Mouse (Mus musculus) E14TG2a.4 (cell line): ENCODE results near the gene Rbp4.

Experiments
- H3K27me3 ChIP-seq: 2 replicates; pipeline ENCODE4 v1.6.1; 2014; ENCODE audit warnings: low read length, control low read depth; ENCODE audit not compliant: insufficient read depth
- H3K36me3 ChIP-seq: 2 replicates; pipeline ENCODE4 v1.6.1; 2014; ENCODE audit warnings: low read length, control low read depth; ENCODE audit not compliant: insufficient read depth
- H3K4me1 ChIP-seq: replicated peaks from 2 replicates; pipeline ENCODE4 v1.6.1; 2014; ENCODE audit warnings: low read depth, low read length, control low read depth
- H3K4me3 ChIP-seq: replicated peaks from 2 replicates; pipeline ENCODE4 v1.5.1; 2014; ENCODE audit warnings: mild to moderate bottlenecking, low read length
- H3K9me3 ChIP-seq: 2 replicates; pipeline ENCODE4 v1.6.1; 2014; ENCODE audit warnings: low read length, control low read depth
- CTCF ChIP-seq: conservative IDR thresholded peaks from 2 replicates; pipeline ENCODE4 v1.5.1; 2014; ENCODE audit warnings: low read length
- NANOG ChIP-seq: IDR thresholded peaks from 2 replicates; pipeline ENCODE4 v1.6.1; 2014; ENCODE audit warnings: borderline replicate concordance, low read length, mixed read lengths
- POU5F1 ChIP-seq: IDR thresholded peaks from 2 replicates; pipeline ENCODE4 v1.6.1; 2014; ENCODE audit warnings: low read length, borderline replicate concordance

Rbp4 gene

DNA sequence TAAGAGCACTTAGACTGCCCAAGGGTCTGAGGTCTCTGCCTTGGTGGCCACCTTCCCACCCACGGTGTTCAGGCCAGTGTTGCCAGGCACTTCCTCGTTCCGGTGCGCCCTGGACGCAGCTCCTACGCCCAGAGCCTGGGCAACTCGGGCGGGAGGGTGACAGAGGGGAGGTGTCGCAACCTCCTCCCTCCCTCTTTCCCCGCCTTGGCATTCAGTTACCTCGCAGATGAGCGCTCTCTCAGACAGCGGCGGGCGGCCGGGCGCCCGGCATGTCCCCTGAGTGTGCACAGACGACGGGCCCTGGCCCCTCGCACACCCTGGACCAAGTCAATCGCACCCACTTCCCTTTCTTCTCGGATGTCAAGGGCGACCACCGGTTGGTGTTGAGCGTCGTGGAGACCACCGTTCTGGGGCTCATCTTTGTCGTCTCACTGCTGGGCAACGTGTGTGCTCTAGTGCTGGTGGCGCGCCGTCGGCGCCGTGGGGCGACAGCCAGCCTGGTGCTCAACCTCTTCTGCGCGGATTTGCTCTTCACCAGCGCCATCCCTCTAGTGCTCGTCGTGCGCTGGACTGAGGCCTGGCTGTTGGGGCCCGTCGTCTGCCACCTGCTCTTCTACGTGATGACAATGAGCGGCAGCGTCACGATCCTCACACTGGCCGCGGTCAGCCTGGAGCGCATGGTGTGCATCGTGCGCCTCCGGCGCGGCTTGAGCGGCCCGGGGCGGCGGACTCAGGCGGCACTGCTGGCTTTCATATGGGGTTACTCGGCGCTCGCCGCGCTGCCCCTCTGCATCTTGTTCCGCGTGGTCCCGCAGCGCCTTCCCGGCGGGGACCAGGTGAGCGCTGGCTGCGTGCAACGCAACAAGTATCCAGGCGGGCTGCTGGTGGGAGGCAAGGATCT lies 28.0 kb downstream of the Rbp4 start, which contains the start of gene Ffar4:
Gene Ffar4 (plus strand): TSS at position 214 of the 901 bp plus-strand sequence.
- peaks cover 63% of the 10 kb centered on the region for H3K27me3 ChIP-seq
- peaks cover 20% of the 10 kb centered on the region for H3K9me3 ChIP-seq
- peak within 1 kb of the TSS; percentile 76 for H3K4me3 ChIP-seq
- no peaks in the 10 kb centered on the region for H3K36me3 ChIP-seq
- H3K4me1 ChIP-seq = peaks cover 32% of the 10 kb centered on the region
- TF ChIP-seq CTCF = no peak
- TF ChIP-seq POU5F1 = no peak
- no peak for TF ChIP-seq NANOG

DNA sequence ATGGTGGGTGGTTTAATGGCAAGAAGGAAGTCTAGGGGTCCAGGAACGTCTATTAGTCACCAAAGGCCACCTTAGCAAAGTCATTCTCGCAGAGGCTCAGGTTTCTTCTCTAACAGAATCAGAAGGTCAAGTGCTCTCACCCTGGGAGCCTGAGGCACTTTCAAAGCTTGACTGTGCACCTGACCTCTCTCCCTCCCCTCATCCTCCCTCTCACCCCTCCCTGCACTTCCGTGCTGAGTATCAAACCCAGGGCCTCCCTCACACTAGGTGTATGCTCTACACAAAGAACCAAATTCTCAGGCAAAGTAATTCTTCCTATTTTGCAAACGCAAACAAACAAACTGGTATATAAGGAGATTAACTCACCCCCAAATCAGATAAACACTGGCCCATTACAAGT lies 28.9 kb downstream of the Rbp4 start:
- peaks cover 38% of the 10 kb centered on the region for H3K4me1 ChIP-seq
- peaks cover 54% of the 10 kb centered on the region for H3K27me3 ChIP-seq
- TF ChIP-seq NANOG (no peak), CTCF (no peak), POU5F1 (no peak)
- H3K4me3 ChIP-seq = peak overlapping the region; percentile 20; the same call in 1 of the 2 replicates
- peaks cover 20% of the 10 kb centered on the region for H3K9me3 ChIP-seq
- no peaks in the 10 kb centered on the region for H3K36me3 ChIP-seq

DNA sequence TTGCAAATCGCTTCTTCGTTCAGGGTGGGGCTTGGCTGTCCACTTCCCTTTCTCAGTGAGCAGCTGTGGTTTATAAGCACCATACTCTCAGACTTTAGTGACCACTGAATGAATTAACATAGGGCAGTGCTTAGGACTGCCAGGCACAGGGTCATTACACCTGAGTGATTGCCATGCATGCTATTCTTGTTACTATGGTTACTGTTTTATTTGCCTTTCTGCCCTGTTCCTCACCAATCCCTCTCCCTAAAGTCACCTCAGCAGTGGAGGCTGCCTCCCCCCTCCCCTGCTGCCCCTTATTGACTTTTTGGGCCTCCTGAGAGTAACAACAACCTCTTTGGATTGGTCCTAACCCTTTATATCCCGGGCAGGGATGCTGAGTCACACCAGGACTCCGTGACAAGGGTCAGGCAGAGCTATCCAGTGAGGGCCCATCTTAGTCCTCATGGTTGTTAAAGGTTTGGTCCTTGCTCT lies 33.5 kb downstream of the Rbp4 start:
- no peak for TF ChIP-seq NANOG
- TF ChIP-seq CTCF = no peak
- no peak for TF ChIP-seq POU5F1
- H3K27me3 ChIP-seq = peaks cover 14% of the 10 kb centered on the region
- H3K4me3 ChIP-seq = no peak overlapping the region
- H3K4me1 ChIP-seq = peaks cover 41% of the 10 kb centered on the region
- H3K9me3 ChIP-seq = peaks cover 11% of the 10 kb centered on the region
- H3K36me3 ChIP-seq = no peaks in the 10 kb centered on the region

GRCm38 (mm10) chr19:38089358-38089757 lies 35.7 kb downstream of the Rbp4 start:
- TF ChIP-seq POU5F1 (no peak), NANOG (no peak), CTCF (no peak)
- peaks cover 11% of the 10 kb centered on the region for H3K9me3 ChIP-seq
- no peak overlapping the region for H3K4me3 ChIP-seq
- no peaks in the 10 kb centered on the region for H3K36me3 ChIP-seq
- H3K4me1 ChIP-seq = peaks cover 42% of the 10 kb centered on the region
- H3K27me3 ChIP-seq = peaks cover 14% of the 10 kb centered on the region; the same call in 1 of the 2 replicates

- Histone ChIP-seq H3K4me3 (no peak overlapping the region), H3K36me3 (no peaks in the 10 kb centered on the region), H3K4me1 (peaks cover 60% of the 10 kb centered on the region), H3K9me3 (no peaks in the 10 kb centered on the region), H3K27me3 (peaks cover 7% of the 10 kb centered on the region; the same call in 1 of the 2 replicates)
- TF ChIP-seq NANOG = no peak
- peak; percentile 59 for TF ChIP-seq CTCF
Measured at GRCm38 (mm10) chr19:38086948-38087551, 38.0 kb downstream of the Rbp4 start.

- Histone ChIP-seq H3K4me3 (no peak overlapping the region; the same call in 1 of the 2 replicates), H3K4me1 (peaks cover 63% of the 10 kb centered on the region), H3K27me3 (peaks cover 7% of the 10 kb centered on the region; the same call in 1 of the 2 replicates), H3K9me3 (no peaks in the 10 kb centered on the region), H3K36me3 (no peaks in the 10 kb centered on the region)
- TF ChIP-seq CTCF (no peak), POU5F1 (no peak), NANOG (no peak)
Measured at GRCm38 (mm10) chr19:38085841-38086240, 39.2 kb downstream of the Rbp4 start.

DNA sequence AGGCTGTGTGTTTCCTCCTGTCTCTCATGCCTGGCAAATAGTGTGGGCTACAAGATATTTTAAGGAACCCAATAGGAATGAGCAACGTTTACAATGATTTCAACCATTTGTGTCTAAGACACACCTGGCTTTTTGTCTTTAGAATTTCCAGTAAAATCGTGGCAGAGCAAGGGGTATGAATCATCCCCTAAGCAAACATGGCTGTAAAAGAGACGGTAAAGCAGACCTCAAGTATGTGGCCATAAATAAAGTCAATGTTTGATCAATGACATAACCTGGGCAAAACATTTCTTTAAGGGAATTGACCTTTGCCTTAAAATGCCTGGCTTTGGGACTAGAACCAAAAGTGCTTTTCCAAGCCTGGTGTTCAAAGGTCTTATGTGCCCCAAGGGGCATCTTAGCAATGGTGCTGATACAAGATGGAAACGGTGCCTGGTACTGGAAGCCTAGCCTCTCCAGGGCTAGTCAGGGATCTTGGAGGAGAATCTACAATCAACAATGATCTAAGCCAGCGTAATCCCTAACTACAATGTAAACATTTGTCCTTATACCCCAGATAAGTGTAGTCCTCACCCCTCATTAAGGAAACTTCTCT lies 42.1 kb downstream of the Rbp4 start:
- TF ChIP-seq CTCF (no peak), POU5F1 (no peak), NANOG (no peak)
- H3K27me3 ChIP-seq = peaks cover 7% of the 10 kb centered on the region; the same call in 1 of the 2 replicates
- H3K4me3 ChIP-seq = no peak overlapping the region
- H3K4me1 ChIP-seq = peaks cover 67% of the 10 kb centered on the region
- no peaks in the 10 kb centered on the region for H3K9me3 ChIP-seq
- H3K36me3 ChIP-seq = no peaks in the 10 kb centered on the region

- Histone ChIP-seq H3K4me3 (no peak overlapping the region), H3K4me1 (peaks cover 58% of the 10 kb centered on the region), H3K36me3 (no peaks in the 10 kb centered on the region), H3K27me3 (peaks cover 5% of the 10 kb centered on the region; the same call in 1 of the 2 replicates), H3K9me3 (no peaks in the 10 kb centered on the region)
- no peak for TF ChIP-seq POU5F1
- no peak for TF ChIP-seq CTCF
- TF ChIP-seq NANOG = no peak
Measured at GRCm38 (mm10) chr19:38081361-38081760, 43.7 kb downstream of the Rbp4 start.
